Mouse (Mus musculus) C2C12 (cell line): ENCODE results near the gene Pih1d1.

Experiments
- CTCF ChIP-seq: IDR thresholded peaks from one replicate; pipeline ENCODE4 v1.5.1; 2011; ENCODE audit not compliant: control insufficient read depth, insufficient read depth, insufficient read length
- MAX ChIP-seq: IDR thresholded peaks from one replicate; pipeline ENCODE4 v1.6.1; 2011; ENCODE audit warnings: mild to moderate bottlenecking, control low read depth

DNA sequence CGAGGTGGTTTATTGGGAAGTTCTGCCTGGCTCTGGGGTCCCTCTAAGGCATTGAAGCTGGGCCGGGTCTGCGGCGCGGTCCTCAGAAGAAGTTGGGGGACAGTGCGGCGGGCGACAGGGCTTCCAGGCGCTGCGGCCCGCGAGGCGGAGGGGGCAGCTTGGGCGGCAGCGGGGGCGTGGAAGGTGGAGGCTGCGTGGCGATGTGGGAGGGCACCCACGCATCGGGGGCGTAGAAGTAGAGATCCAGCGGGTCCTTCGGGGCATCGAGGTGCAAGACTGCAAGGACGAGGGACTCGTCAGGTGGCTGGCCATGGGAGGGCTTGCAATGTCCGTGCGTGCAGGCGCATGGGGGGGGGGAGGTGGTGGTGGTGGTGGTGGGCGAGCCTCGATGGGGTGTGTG, 22.3 kb downstream of the Pih1d1 start:
- TF ChIP-seq CTCF, result no peak
- TF ChIP-seq MAX, result no peak
